Mouse (Mus musculus) C2C12 (cell line): Measurements from ENCODE around the gene Ccl2. TPM values are rescaled to one million over a fixed set of nuclear protein-coding genes. Genes with fewer than 3 reads are reported as not detected.

Experiments used
- H3K27me3 ChIP-seq: one replicate; pipeline ENCODE4 v1.6.1; 2011; ENCODE audit not compliant: control insufficient read depth, insufficient read depth, insufficient read length
- H3K36me3 ChIP-seq: one replicate; pipeline ENCODE4 v1.6.1; 2011; ENCODE audit not compliant: control insufficient read depth, insufficient read depth
- H3K4me3 ChIP-seq: one replicate; pipeline ENCODE4 v1.5.1; 2011; ENCODE audit warnings: mild to moderate bottlenecking, control low read depth; ENCODE audit not compliant: poor library complexity, insufficient read depth, severe bottlenecking
- H3K79me2 ChIP-seq: one replicate; pipeline ENCODE4 v1.6.1; 2011; ENCODE audit not compliant: control insufficient read depth, insufficient read depth
- H3K79me3 ChIP-seq: one replicate; pipeline ENCODE4 v1.6.1; 2011; ENCODE audit warnings: low read depth, control low read depth
- H3ac ChIP-seq: one replicate; pipeline ENCODE3; 2011; ENCODE audit warnings: low read depth; ENCODE audit not compliant: control insufficient read depth, insufficient read length
- CEBPB ChIP-seq: IDR thresholded peaks from one replicate; pipeline ENCODE4 v1.6.1; 2011; ENCODE audit warnings: low read depth, mild to moderate bottlenecking, control low read depth, moderate library complexity
- CTCF ChIP-seq: IDR thresholded peaks from one replicate; pipeline ENCODE4 v1.5.1; 2011; ENCODE audit not compliant: control insufficient read depth, insufficient read depth, insufficient read length
- FOSL1 ChIP-seq: IDR thresholded peaks from one replicate; pipeline ENCODE4 v1.8.0; 2011; ENCODE audit warnings: mild to moderate bottlenecking, low read length; ENCODE audit not compliant: poor library complexity, insufficient read depth, severe bottlenecking
- MAX ChIP-seq: IDR thresholded peaks from one replicate; pipeline ENCODE4 v1.6.1; 2011; ENCODE audit warnings: mild to moderate bottlenecking, control low read depth
- MYOD1 ChIP-seq: IDR thresholded peaks from one replicate; pipeline ENCODE4 v1.6.1; 2011; ENCODE audit warnings: low read depth; ENCODE audit not compliant: control insufficient read depth, insufficient read length
- MYOG ChIP-seq: IDR thresholded peaks from one replicate; pipeline ENCODE4 v1.6.1; 2011; ENCODE audit not compliant: control insufficient read depth, insufficient read length; ENCODE audit errors: extremely low read depth
- USF1 ChIP-seq: IDR thresholded peaks from one replicate; pipeline ENCODE4 v1.6.1; 2011; ENCODE audit warnings: low read depth, mild to moderate bottlenecking, control low read depth, moderate library complexity
- polyA plus RNA-seq: library from polyadenylated mRNA; unstranded; fragments of >200 nt; fragmentation: generic; extraction: Trizol; gene quantifications from one replicate; pipeline ENCODE4 v1.2.1, GENCODE M21; 2012; ENCODE audit warnings: missing spikeins

Ccl2 gene
- polyA plus RNA-seq, 1 experiment, result 31.4 TPM

DNA sequence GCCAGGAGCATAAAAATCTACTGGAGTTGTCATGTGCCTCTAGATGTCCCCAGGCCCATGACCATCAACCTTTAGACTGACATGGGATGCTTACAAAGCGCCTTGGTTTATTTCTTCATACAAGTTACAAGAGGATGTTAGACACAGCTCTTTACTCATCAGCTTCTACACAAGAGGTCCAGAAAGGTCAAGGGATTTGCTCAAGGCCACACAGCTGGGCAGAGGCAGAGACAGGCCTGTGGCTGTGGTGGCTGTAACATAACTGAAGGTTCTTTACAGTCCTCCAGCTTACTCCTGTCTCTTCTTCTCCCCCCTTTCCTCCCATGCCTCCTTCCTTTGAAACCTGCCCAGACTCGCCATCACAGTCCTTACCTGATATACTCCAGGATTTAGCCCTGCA is 5.2 kb upstream of the Ccl2 start:
- no peaks in the 10 kb centered on the region for H3K36me3 ChIP-seq
- no peaks in the 10 kb centered on the region for H3K79me2 ChIP-seq
- H3K27me3 ChIP-seq, result no peaks in the 10 kb centered on the region
- no peak for TF ChIP-seq MAX
- no peak for TF ChIP-seq FOSL1
- no peak for TF ChIP-seq MYOD1
- no peak for TF ChIP-seq MYOG
- no peak for TF ChIP-seq USF1
- no peak for TF ChIP-seq CTCF
- TF ChIP-seq CEBPB, result no peak
- H3ac ChIP-seq, result no peak overlapping the region
- H3K79me3 ChIP-seq, result no peaks in the 10 kb centered on the region
- no peak overlapping the region for H3K4me3 ChIP-seq

DNA sequence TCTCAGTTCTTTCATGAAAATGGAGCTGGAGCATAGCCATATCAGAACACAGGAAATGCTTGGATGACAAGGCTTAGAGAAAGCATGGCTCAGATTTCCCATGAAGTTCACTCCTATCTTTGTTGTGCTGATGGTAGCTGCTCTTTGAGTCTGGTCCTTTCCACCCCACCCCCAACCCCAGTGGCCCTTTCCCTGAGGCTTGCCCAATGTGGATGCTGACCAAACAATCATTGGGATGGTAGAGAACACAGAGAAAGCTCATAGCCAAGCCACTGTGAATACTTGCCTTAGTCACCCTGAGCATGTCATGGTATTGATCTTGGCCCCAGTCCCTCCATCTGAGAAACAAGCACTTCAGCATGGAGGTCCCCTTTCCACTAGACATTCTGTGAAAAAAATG is 3.2 kb upstream of the Ccl2 start:
- TF ChIP-seq MAX (no peak), MYOG (no peak), MYOD1 (no peak), CEBPB (no peak), USF1 (no peak)
- Histone ChIP-seq H3ac (no peak overlapping the region), H3K36me3 (peaks cover 10% of the 10 kb centered on the region), H3K79me3 (peaks cover 5% of the 10 kb centered on the region), H3K79me2 (peaks cover 15% of the 10 kb centered on the region), H3K4me3 (no peak overlapping the region), H3K27me3 (no peaks in the 10 kb centered on the region)

DNA sequence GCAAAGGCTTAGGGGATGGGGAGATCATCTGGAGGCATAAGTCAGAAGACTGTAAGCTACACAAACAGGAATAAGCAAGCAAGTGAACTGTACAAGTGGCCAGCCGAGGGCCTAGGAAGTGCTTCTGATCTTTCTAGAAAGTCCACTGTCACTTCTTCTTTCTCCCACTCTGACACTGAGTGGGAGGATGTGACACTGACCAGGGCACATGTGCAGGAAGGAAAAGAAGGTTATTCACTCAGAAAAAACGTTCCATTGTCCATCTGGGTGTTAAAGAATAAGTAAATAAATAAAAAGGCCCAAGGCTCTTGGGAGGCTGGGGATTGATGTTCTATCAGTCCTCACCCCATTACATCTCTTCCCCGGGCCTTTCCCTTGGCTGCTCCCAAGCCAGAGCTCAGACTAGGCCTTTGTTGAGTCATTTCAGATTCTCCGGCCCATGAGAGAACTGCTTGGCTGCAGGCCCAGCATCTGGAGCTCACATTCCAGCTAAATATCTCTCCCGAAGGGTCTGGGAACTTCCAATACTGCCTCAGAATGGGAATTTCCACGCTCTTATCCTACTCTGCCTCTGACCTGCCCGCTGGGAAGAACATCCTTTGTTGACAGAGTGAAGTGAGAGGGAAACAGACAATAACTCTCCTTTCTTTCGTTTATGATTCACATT is 2.6 kb upstream of the Ccl2 start:
- Histone ChIP-seq H3K79me2 (peaks cover 15% of the 10 kb centered on the region), H3K79me3 (peaks cover 5% of the 10 kb centered on the region), H3K36me3 (peaks cover 11% of the 10 kb centered on the region), H3K27me3 (no peaks in the 10 kb centered on the region), H3K4me3 (no peak overlapping the region), H3ac (peak overlapping the region; percentile 6)
- TF ChIP-seq USF1, result no peak
- TF ChIP-seq CEBPB, result no peak
- TF ChIP-seq MYOG, result no peak
- no peak for TF ChIP-seq MAX
- no peak for TF ChIP-seq FOSL1
- no peak for TF ChIP-seq MYOD1
- TF ChIP-seq CTCF, result no peak

DNA sequence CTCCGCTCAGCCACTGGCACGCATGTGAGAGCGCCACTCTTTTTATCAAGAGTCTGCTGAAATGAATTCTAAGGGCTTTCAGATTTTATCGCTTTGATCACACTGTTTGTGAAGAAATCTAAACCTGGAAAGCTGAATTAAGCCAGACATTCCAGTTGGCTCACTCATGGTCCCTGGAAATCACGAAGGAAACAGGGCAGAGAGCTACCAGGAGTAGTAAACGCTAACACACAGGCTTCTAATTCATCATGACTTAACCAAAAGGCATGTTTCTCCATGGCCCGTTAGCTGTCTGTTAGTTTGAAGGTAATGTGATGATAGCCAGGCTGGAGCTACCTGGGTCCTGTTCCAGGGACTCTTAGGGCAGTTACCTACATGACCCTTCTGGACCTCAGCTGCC is 925 bp upstream of the Ccl2 start:
- no peaks in the 10 kb centered on the region for H3K27me3 ChIP-seq
- no peak overlapping the region for H3K4me3 ChIP-seq
- peaks cover 5% of the 10 kb centered on the region for H3K79me3 ChIP-seq
- peak overlapping the region; percentile 28 for H3ac ChIP-seq
- H3K36me3 ChIP-seq, result peaks cover 11% of the 10 kb centered on the region
- TF ChIP-seq FOSL1, result no peak
- TF ChIP-seq CEBPB, result no peak
- TF ChIP-seq MAX, result no peak
- no peak for TF ChIP-seq MYOG
- TF ChIP-seq USF1, result no peak
- TF ChIP-seq MYOD1, result no peak
- no peak for TF ChIP-seq CTCF
- peaks cover 15% of the 10 kb centered on the region for H3K79me2 ChIP-seq

DNA sequence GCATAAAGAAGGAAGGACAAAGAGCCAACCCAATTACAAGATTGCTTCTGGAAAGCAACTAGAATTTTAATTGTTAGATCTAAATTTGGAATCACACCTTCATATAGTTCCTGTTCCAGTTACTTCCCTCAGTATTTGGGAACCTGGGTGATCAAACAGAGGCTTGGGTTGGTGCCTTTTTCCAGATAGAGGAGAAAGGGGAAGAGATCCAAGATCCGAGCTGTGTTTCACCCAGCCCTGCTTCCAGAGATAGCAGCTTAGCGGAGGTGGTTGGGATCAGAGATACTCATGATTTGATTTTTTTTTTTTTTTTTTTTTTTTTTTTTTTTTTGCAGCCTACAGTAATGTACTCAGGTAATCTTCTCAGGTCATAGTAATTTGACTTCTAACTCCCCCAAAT is 486 bp downstream of the Ccl2 start:
- TF ChIP-seq USF1, result no peak
- TF ChIP-seq MAX, result no peak
- TF ChIP-seq FOSL1, result no peak
- TF ChIP-seq CTCF, result no peak
- no peak for TF ChIP-seq MYOD1
- TF ChIP-seq CEBPB, result no peak
- TF ChIP-seq MYOG, result no peak
- Histone ChIP-seq H3K79me2 (peaks cover 15% of the 10 kb centered on the region), H3K27me3 (no peaks in the 10 kb centered on the region), H3K79me3 (peaks cover 5% of the 10 kb centered on the region), H3K4me3 (peak overlapping the region; percentile 21), H3K36me3 (peaks cover 11% of the 10 kb centered on the region), H3ac (no peak overlapping the region)

DNA sequence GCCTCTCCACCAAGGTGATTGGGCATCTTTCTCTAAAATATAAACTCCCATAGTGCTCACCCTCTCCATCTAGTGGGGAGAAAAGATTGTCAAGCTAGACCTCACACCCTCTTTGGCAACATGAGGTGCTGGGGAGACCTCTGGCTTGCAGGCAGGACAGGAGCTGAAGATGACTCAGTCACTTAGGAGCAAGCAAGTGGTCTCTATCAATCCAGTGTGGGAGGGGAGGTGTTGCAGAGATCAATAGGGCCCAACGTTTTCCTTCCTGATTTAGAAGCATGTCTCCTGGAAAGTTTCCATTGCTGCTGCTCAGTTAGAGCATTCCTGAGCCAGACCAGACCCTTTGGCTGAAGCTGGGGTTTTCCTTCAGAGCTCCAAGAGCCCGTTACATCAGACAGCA is 3.2 kb downstream of the Ccl2 start, which contains the start of gene Gm17268:
Gene Gm17268 (minus strand): TSS at position 28 of the 400 bp plus-strand sequence.
- Histone ChIP-seq H3K4me3 (no peak within 1 kb of the TSS), H3K79me2 (peaks cover 15% of the 10 kb centered on the region), H3K27me3 (no peaks in the 10 kb centered on the region), H3K36me3 (peaks cover 11% of the 10 kb centered on the region), H3ac (no peak within 1 kb of the TSS), H3K79me3 (peaks cover 5% of the 10 kb centered on the region)
- no peak for TF ChIP-seq MAX
- no peak for TF ChIP-seq MYOD1
- TF ChIP-seq USF1, result no peak
- no peak for TF ChIP-seq MYOG
- no peak for TF ChIP-seq CEBPB
- no peak for TF ChIP-seq CTCF
- TF ChIP-seq FOSL1, result no peak
